Mouse (Mus musculus) neural tube, embryonic 15.5 days (tissue): ENCODE measurements around the gene Fosl2. TPM values are rescaled to one million over a fixed set of nuclear protein-coding genes. Genes with fewer than 3 reads are reported as not detected.

Source experiments
- ATAC-seq: fragments of 200-750 bp; cut with Nextera tagmentation; 2 replicates; pipeline ENCODE4 v1.8.0; 2017; ENCODE audit warnings: mild to moderate bottlenecking, moderate TSS enrichment, moderate library complexity; ENCODE audit not compliant: low FRiP score
- H3K27ac ChIP-seq: fragments of 300-500 bp; sonication (generic); replicated peaks from 2 replicates; pipeline ENCODE4 v1.5.1; 2015; ENCODE audit warnings: mild to moderate bottlenecking, inconsistent platforms
- H3K27me3 ChIP-seq: fragments of 300-500 bp; sonication (generic); replicated peaks from 2 replicates; pipeline ENCODE4 v1.6.1; 2015; ENCODE audit warnings: inconsistent platforms
- H3K36me3 ChIP-seq: fragments of 300-500 bp; sonication (generic); 2 replicates; pipeline ENCODE4 v1.6.1; 2015; ENCODE audit warnings: inconsistent platforms
- H3K4me1 ChIP-seq: fragments of 300-500 bp; sonication (generic); 2 replicates; pipeline ENCODE4 v1.6.1; 2015; ENCODE audit warnings: inconsistent platforms
- H3K4me2 ChIP-seq: fragments of 300-500 bp; sonication (generic); 2 replicates; pipeline ENCODE4 v1.6.1; 2015; ENCODE audit warnings: inconsistent platforms, mild to moderate bottlenecking, moderate library complexity
- H3K4me3 ChIP-seq: fragments of 300-500 bp; sonication (generic); replicated peaks from 2 replicates; pipeline ENCODE4 v1.5.1; 2015; ENCODE audit warnings: mild to moderate bottlenecking, inconsistent platforms
- H3K9ac ChIP-seq: fragments of 300-500 bp; sonication (generic); replicated peaks from 2 replicates; pipeline ENCODE4 v1.6.1; 2015; ENCODE audit warnings: mild to moderate bottlenecking, inconsistent platforms
- H3K9me3 ChIP-seq: fragments of 300-500 bp; sonication (generic); replicated peaks from 2 replicates; pipeline ENCODE4 v1.6.1; 2016; ENCODE audit warnings: inconsistent platforms
- WGBS: fragments of 180-500 bp; shearing (Covaris S2); methylation state at CpG from one replicate; pipeline ENCODE4 v1.1.7; 2015; ENCODE audit warnings: mixed read lengths; 5-methylcytosine and 5-hydroxymethylcytosine counted together
- polyA plus RNA-seq: library from polyadenylated mRNA; unstranded; fragments of >200 nt; fragmentation: Nextera tagmentation; extraction: Ambion mirVana; gene quantifications from 2 replicates; pipeline ENCODE4 v1.2.1, GENCODE M21; 2015

Gene Fosl2
- polyA plus RNA-seq, 1 experiment from 2014 or later, result 0.72 TPM

- Histone ChIP-seq H3K9ac (no peak overlapping the region), H3K9me3 (no peaks in the 10 kb centered on the region), H3K4me3 (no peak overlapping the region), H3K36me3 (no peaks in the 10 kb centered on the region), H3K27me3 (no peaks in the 10 kb centered on the region), H3K4me1 (no peaks in the 10 kb centered on the region), H3K27ac (no peak overlapping the region), H3K4me2 (no peak overlapping the region)
- no peak for ATAC-seq
- 86% methylated on average over 4 of the region's 4 CpGs for WGBS
These were observed 24.9 kb upstream of the Fosl2 start for GRCm38 (mm10) chr5:32110651-32111050.

GRCm38 (mm10) chr5:32112206-32112916 is 23.2 kb upstream of the Fosl2 start:
- Histone ChIP-seq H3K27me3 (no peaks in the 10 kb centered on the region), H3K4me3 (no peak overlapping the region), H3K36me3 (no peaks in the 10 kb centered on the region), H3K9ac (no peak overlapping the region), H3K4me1 (no peaks in the 10 kb centered on the region), H3K27ac (no peak overlapping the region), H3K4me2 (no peak overlapping the region), H3K9me3 (no peaks in the 10 kb centered on the region)
- ATAC-seq, result no peak
- WGBS, result 77% methylated on average over 7 of the region's 7 CpGs

DNA sequence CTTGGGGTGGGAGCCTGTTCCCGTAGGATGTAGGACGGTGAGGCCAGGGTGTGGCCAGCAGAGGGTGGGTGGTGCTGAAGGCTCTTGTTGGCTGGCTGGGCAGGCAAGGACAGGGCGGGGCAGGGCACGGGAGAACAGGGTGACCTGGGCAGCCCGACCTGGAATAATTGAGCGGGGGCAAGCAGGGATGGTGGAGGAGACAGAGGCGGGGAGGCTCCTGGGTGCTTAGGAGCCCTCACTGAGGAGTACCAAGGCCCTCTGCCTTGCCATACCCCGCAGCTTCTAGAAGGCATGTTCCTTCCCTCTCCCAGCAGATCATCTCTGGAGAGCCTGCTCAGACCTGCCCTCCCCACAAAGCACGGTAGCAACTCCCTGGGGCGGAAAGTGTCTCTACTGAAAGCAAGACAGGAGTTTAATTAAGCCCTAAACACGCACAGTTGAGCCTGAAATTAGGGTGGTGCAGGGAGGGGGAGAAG is 14.7 kb upstream of the Fosl2 start:
- Histone ChIP-seq H3K36me3 (no peaks in the 10 kb centered on the region), H3K9ac (no peak overlapping the region), H3K4me3 (no peak overlapping the region), H3K27me3 (no peaks in the 10 kb centered on the region), H3K4me1 (no peaks in the 10 kb centered on the region), H3K27ac (no peak overlapping the region), H3K9me3 (no peaks in the 10 kb centered on the region), H3K4me2 (no peak overlapping the region)
- ATAC-seq, result no peak
- 47% methylated on average over 11 of the region's 11 CpGs for WGBS

- Histone ChIP-seq H3K4me3 (no peak overlapping the region), H3K27ac (no peak overlapping the region), H3K36me3 (no peaks in the 10 kb centered on the region), H3K9me3 (no peaks in the 10 kb centered on the region), H3K9ac (no peak overlapping the region), H3K4me1 (no peaks in the 10 kb centered on the region), H3K4me2 (no peak overlapping the region), H3K27me3 (no peaks in the 10 kb centered on the region)
- no peak for ATAC-seq
- WGBS, result 91% methylated on average over 6 of the region's 6 CpGs
These were observed 13.7 kb upstream of the Fosl2 start for GRCm38 (mm10) chr5:32121936-32122335.

- H3K4me3 ChIP-seq, result no peak overlapping the region
- H3K9ac ChIP-seq, result no peak overlapping the region
- no peak overlapping the region for H3K27ac ChIP-seq
- no peaks in the 10 kb centered on the region for H3K4me1 ChIP-seq
- 91% methylated on average over 5 of the region's 5 CpGs for WGBS
- no peaks in the 10 kb centered on the region for H3K9me3 ChIP-seq
- ATAC-seq, result no peak
- no peaks in the 10 kb centered on the region for H3K36me3 ChIP-seq
- no peak overlapping the region for H3K4me2 ChIP-seq
- no peaks in the 10 kb centered on the region for H3K27me3 ChIP-seq
These were observed 13.2 kb upstream of the Fosl2 start for GRCm38 (mm10) chr5:32122363-32122762.

GRCm38 (mm10) chr5:32124957-32125356 is 10.6 kb upstream of the Fosl2 start:
- Histone ChIP-seq H3K4me2 (no peak overlapping the region), H3K9me3 (no peaks in the 10 kb centered on the region), H3K4me3 (no peak overlapping the region), H3K27ac (no peak overlapping the region), H3K9ac (no peak overlapping the region), H3K36me3 (no peaks in the 10 kb centered on the region), H3K27me3 (peaks cover 8% of the 10 kb centered on the region; the same call in 1 of the 2 replicates), H3K4me1 (no peaks in the 10 kb centered on the region)
- no peak for ATAC-seq
- 79% methylated on average over 6 of the region's 6 CpGs for WGBS

- Histone ChIP-seq H3K27me3 (peaks cover 28% of the 10 kb centered on the region), H3K9me3 (no peaks in the 10 kb centered on the region)
- ATAC-seq, result no peak
These were observed 8.4 kb upstream of the Fosl2 start for GRCm38 (mm10) chr5:32127226-32127625.

GRCm38 (mm10) chr5:32127927-32128326 is 7.7 kb upstream of the Fosl2 start:
- Histone ChIP-seq H3K27ac (no peak overlapping the region), H3K9me3 (no peaks in the 10 kb centered on the region), H3K4me2 (no peak overlapping the region), H3K4me1 (peaks cover 5% of the 10 kb centered on the region), H3K4me3 (no peak overlapping the region), H3K27me3 (peaks cover 33% of the 10 kb centered on the region), H3K9ac (no peak overlapping the region), H3K36me3 (no peaks in the 10 kb centered on the region)
- no peak for ATAC-seq
- 52% methylated on average over 3 of the region's 3 CpGs for WGBS

More at GRCm38 (mm10) chr5:32127226-32127625, 8.4 kb upstream of the Fosl2 start:
- H3K4me2 ChIP-seq, result no peak overlapping the region
- no peak overlapping the region for H3K4me3 ChIP-seq
- no peaks in the 10 kb centered on the region for H3K4me1 ChIP-seq
- no peak overlapping the region for H3K9ac ChIP-seq
- no peaks in the 10 kb centered on the region for H3K36me3 ChIP-seq
- H3K27ac ChIP-seq, result no peak overlapping the region
- 63% methylated on average over 3 of the region's 3 CpGs for WGBS

- peak overlapping the region; percentile 71 for H3K27ac ChIP-seq
- peak; percentile 29; the same call in 1 of the 2 replicates for ATAC-seq
- no peaks in the 10 kb centered on the region for H3K9me3 ChIP-seq
- H3K36me3 ChIP-seq, result no peaks in the 10 kb centered on the region
- peak overlapping the region; percentile 59 for H3K9ac ChIP-seq
- peak overlapping the region; percentile 98 for H3K4me2 ChIP-seq
- WGBS, result under 1% methylated on average over 46 of the region's 48 CpGs
- peaks cover 59% of the 10 kb centered on the region for H3K27me3 ChIP-seq
- H3K4me1 ChIP-seq, result peaks cover 39% of the 10 kb centered on the region
- H3K4me3 ChIP-seq, result peak overlapping the region; percentile 62
These were observed 2.6 kb upstream of the Fosl2 start for GRCm38 (mm10) chr5:32132971-32133501.

DNA sequence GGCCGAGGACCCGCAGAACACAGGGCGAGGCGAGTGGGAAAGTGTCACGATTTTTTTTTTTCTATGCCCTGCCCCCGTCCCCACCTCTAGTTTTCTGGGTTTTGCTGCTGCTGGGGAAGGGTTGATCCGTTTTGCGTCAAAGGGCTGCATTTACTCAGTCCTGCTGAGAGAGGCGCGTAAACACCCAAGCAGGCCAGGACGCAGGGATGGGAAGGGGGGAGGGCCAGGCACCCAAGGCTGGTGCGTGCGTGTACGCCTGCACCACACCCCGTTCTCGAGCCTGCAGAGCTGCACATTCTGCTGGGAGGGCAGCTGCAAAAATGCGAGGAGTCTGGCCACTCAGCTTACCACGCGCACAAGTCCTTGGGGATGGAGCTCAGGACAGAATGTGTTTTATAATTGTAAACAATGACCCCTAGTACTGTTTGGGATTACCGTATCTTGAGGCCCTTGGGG is 2.0 kb upstream of the Fosl2 start:
- H3K27ac ChIP-seq, result peak overlapping the region; percentile 71
- H3K9me3 ChIP-seq, result no peaks in the 10 kb centered on the region
- peaks cover 65% of the 10 kb centered on the region for H3K27me3 ChIP-seq
- 0 out of 2 replicates have a peak, but pooled peaks have one; percentile 19 for ATAC-seq
- peak overlapping the region; percentile 59 for H3K9ac ChIP-seq
- 1% methylated on average over 20 of the region's 20 CpGs for WGBS
- peak overlapping the region; percentile 98 for H3K4me2 ChIP-seq
- H3K36me3 ChIP-seq, result no peaks in the 10 kb centered on the region
- H3K4me1 ChIP-seq, result peaks cover 40% of the 10 kb centered on the region
- H3K4me3 ChIP-seq, result peak overlapping the region; percentile 62

GRCm38 (mm10) chr5:32134051-32134732 is 1.4 kb upstream of the Fosl2 start:
- peaks cover 41% of the 10 kb centered on the region for H3K4me1 ChIP-seq
- H3K27me3 ChIP-seq, result peaks cover 65% of the 10 kb centered on the region
- peak overlapping the region; percentile 62 for H3K4me3 ChIP-seq
- ATAC-seq, result no peak
- H3K9me3 ChIP-seq, result no peaks in the 10 kb centered on the region
- H3K4me2 ChIP-seq, result peak overlapping the region; percentile 98
- H3K27ac ChIP-seq, result peak overlapping the region; percentile 71; the same call in 1 of the 2 replicates
- no peaks in the 10 kb centered on the region for H3K36me3 ChIP-seq
- WGBS, result 2% methylated on average over 21 of the region's 21 CpGs
- peak overlapping the region; percentile 73 for H3K9ac ChIP-seq
